Mouse (Mus musculus) CH12.LX (cell line): ENCODE data around the gene Khnyn. TPM values are rescaled to one million over a fixed set of nuclear protein-coding genes. Genes with fewer than 3 reads are reported as not detected.

Source experiments
- DNase-seq: peaks from one replicate; pipeline ENCODE4 v3.0.0-alpha.2; 2013; ENCODE audit errors: extremely low read depth
- H3K27ac ChIP-seq: 2 replicates; pipeline ENCODE4 v1.5.1; 2012; ENCODE audit warnings: low read depth, mild to moderate bottlenecking, control low read depth, moderate library complexity; ENCODE audit not compliant: insufficient read depth
- H3K27me3 ChIP-seq: replicated peaks from 2 replicates; pipeline ENCODE3; 2012; ENCODE audit warnings: inconsistent platforms
- H3K36me3 ChIP-seq, 2 experiments: replicated peaks in 1 of 2; 2 replicates each; pipeline versions ENCODE3 to v1.6.1; 2012; ENCODE audit warnings: inconsistent platforms in 1 of 2, low read length in 1 of 2, mild to moderate bottlenecking in 1 of 2, mixed read lengths in 1 of 2, moderate library complexity in 1 of 2; ENCODE audit not compliant: control insufficient read depth in 1 of 2, insufficient read depth in 1 of 2
- H3K4me1 ChIP-seq, 2 experiments: 2 replicates each; pipeline ENCODE4 v1.6.1; 2012; ENCODE audit warnings: inconsistent platforms in 1 of 2, moderate library complexity in 1 of 2; ENCODE audit not compliant: insufficient read depth in 2 of 2, control insufficient read depth in 1 of 2
- H3K4me2 ChIP-seq: 2 replicates; pipeline ENCODE4 v1.6.1; 2012; ENCODE audit warnings: low read depth, mild to moderate bottlenecking, control low read depth; ENCODE audit not compliant: poor library complexity, insufficient read depth, severe bottlenecking
- H3K4me3 ChIP-seq, 3 experiments: fragments of 150-350 bp in 1 of 3; sonication (generic) in 1 of 3; replicated peaks in 1 of 3; 2 replicates each; pipeline versions ENCODE3 to v1.5.1; 2011 to 2012; ENCODE audit warnings: low read depth in 2 of 3, low read length in 2 of 3, mild to moderate bottlenecking in 2 of 3, moderate library complexity in 2 of 3, control low read depth in 1 of 3, improper control_type of control experiment in 1 of 3, inconsistent platforms in 1 of 3, mixed read lengths in 1 of 3; ENCODE audit not compliant: poor library complexity in 1 of 3
- H3K79me2 ChIP-seq: replicated peaks from 2 replicates; pipeline ENCODE4 v1.6.1; 2012; ENCODE audit warnings: mild to moderate bottlenecking, moderate library complexity; ENCODE audit not compliant: control insufficient read depth, poor library complexity, insufficient read depth, severe bottlenecking; ENCODE audit errors: extremely low read depth
- H3K9ac ChIP-seq: 2 replicates; pipeline ENCODE4 v1.6.1; 2012; ENCODE audit warnings: low read depth, mild to moderate bottlenecking, control low read depth, moderate library complexity; ENCODE audit not compliant: insufficient read depth
- H3K9me3 ChIP-seq: replicated peaks from 2 replicates; pipeline ENCODE3; 2012; ENCODE audit warnings: low read length, inconsistent platforms, mixed read lengths
- BHLHE40 ChIP-seq: IDR thresholded peaks from 2 replicates; pipeline ENCODE4 v1.6.1; 2011; ENCODE audit warnings: mild to moderate bottlenecking, low read depth, low read length, improper control_type of control experiment
- CHD1 ChIP-seq: IDR thresholded peaks from 2 replicates; pipeline ENCODE4 v1.6.1; 2012; ENCODE audit warnings: low read depth, low read length, improper control_type of control experiment, inconsistent platforms
- CHD2 ChIP-seq: IDR thresholded peaks from 2 replicates; pipeline ENCODE4 v1.6.1; 2011; ENCODE audit warnings: low read length, improper control_type of control experiment
- CTCF ChIP-seq, 2 experiments: IDR thresholded peaks in 1 of 2; conservative IDR thresholded peaks in 1 of 2; 2 replicates each; pipeline ENCODE4 v1.5.1; 2011 to 2012; ENCODE audit warnings: low read depth in 2 of 2, low read length in 2 of 2, improper control_type of control experiment in 1 of 2, inconsistent platforms in 1 of 2, mild to moderate bottlenecking in 1 of 2, moderate library complexity in 1 of 2
- E2F4 ChIP-seq: IDR thresholded peaks from 2 replicates; pipeline ENCODE4 v1.6.1; 2011; ENCODE audit warnings: low read depth, low read length, improper control_type of control experiment; ENCODE audit not compliant: insufficient replicate concordance
- ELF1 ChIP-seq: IDR thresholded peaks from 2 replicates; pipeline ENCODE4 v1.6.1; 2014; ENCODE audit warnings: low read depth, mild to moderate bottlenecking, inconsistent platforms, low read length, improper control_type of control experiment
- EP300 ChIP-seq: IDR thresholded peaks from 2 replicates; pipeline ENCODE4 v1.6.1; 2011; ENCODE audit warnings: low read length, improper control_type of control experiment
- ETS1 ChIP-seq: conservative IDR thresholded peaks from 2 replicates; pipeline ENCODE4 v1.6.1; 2012; ENCODE audit warnings: low read depth, mild to moderate bottlenecking, inconsistent platforms, low read length, improper control_type of control experiment, moderate library complexity
- GABPA ChIP-seq: IDR thresholded peaks from 2 replicates; pipeline ENCODE4 v1.6.1; 2012; ENCODE audit warnings: low read depth, low read length, improper control_type of control experiment, inconsistent platforms; ENCODE audit not compliant: insufficient replicate concordance
- HCFC1 ChIP-seq: IDR thresholded peaks from 2 replicates; pipeline ENCODE4 v1.6.1; 2012; ENCODE audit warnings: low read depth, mild to moderate bottlenecking, inconsistent platforms, low read length, improper control_type of control experiment
- IRF4 ChIP-seq: IDR thresholded peaks from 2 replicates; pipeline ENCODE4 v1.6.1; 2014; ENCODE audit warnings: low read depth, mild to moderate bottlenecking, inconsistent platforms, low read length, improper control_type of control experiment
- JUN ChIP-seq: IDR thresholded peaks from 2 replicates; pipeline ENCODE4 v1.6.1; 2011; ENCODE audit warnings: low read depth, mild to moderate bottlenecking, low read length, improper control_type of control experiment, moderate library complexity; ENCODE audit not compliant: insufficient read depth
- JUND ChIP-seq: conservative IDR thresholded peaks from 2 replicates; pipeline ENCODE4 v1.6.1; 2011; ENCODE audit warnings: low read depth, low read length, improper control_type of control experiment
- KAT2A ChIP-seq: IDR thresholded peaks from 2 replicates; pipeline ENCODE4 v1.6.1; 2012; ENCODE audit warnings: low read length, improper control_type of control experiment, inconsistent platforms; ENCODE audit not compliant: insufficient replicate concordance
- MAFK ChIP-seq: IDR thresholded peaks from 2 replicates; pipeline ENCODE4 v1.6.1; 2011; ENCODE audit warnings: low read length, improper control_type of control experiment; ENCODE audit not compliant: insufficient replicate concordance
- MAX ChIP-seq: IDR thresholded peaks from 2 replicates; pipeline ENCODE4 v1.6.1; 2011; ENCODE audit warnings: low read length, improper control_type of control experiment
- MAZ ChIP-seq: IDR thresholded peaks from 2 replicates; pipeline ENCODE4 v1.6.1; 2012; ENCODE audit warnings: low read depth, mild to moderate bottlenecking, inconsistent platforms, low read length, improper control_type of control experiment, moderate library complexity
- MEF2A ChIP-seq: IDR thresholded peaks from 2 replicates; pipeline ENCODE4 v1.6.1; 2014; ENCODE audit warnings: low read depth, mild to moderate bottlenecking, inconsistent platforms, low read length, improper control_type of control experiment, borderline replicate concordance
- MXI1 ChIP-seq: IDR thresholded peaks from 2 replicates; pipeline ENCODE4 v1.6.1; 2011; ENCODE audit warnings: mild to moderate bottlenecking, low read depth, low read length, improper control_type of control experiment
- MYC ChIP-seq: IDR thresholded peaks from 2 replicates; pipeline ENCODE4 v1.6.1; 2011; ENCODE audit warnings: low read depth, mild to moderate bottlenecking, improper control_type of control experiment, low read length
- NELFE ChIP-seq: IDR thresholded peaks from 2 replicates; pipeline ENCODE4 v1.6.1; 2011; ENCODE audit warnings: low read depth, low read length, improper control_type of control experiment
- NRF1 ChIP-seq: IDR thresholded peaks from 2 replicates; pipeline ENCODE4 v1.6.1; 2014; ENCODE audit warnings: low read depth, mild to moderate bottlenecking, inconsistent platforms, low read length, improper control_type of control experiment, moderate library complexity
- PAX5 ChIP-seq: IDR thresholded peaks from 2 replicates; pipeline ENCODE4 v1.6.1; 2012; ENCODE audit warnings: low read length, inconsistent platforms, mixed read lengths
- POLR2A ChIP-seq: IDR thresholded peaks from 2 replicates; pipeline ENCODE4 v1.6.1; 2011; ENCODE audit warnings: low read depth, mild to moderate bottlenecking, improper control_type of control experiment, low read length
- POLR2AphosphoS2 ChIP-seq: IDR thresholded peaks from 2 replicates; pipeline ENCODE4 v1.6.1; 2011; ENCODE audit warnings: low read depth, low read length, improper control_type of control experiment
- RAD21 ChIP-seq: IDR thresholded peaks from 2 replicates; pipeline ENCODE4 v1.6.1; 2011; ENCODE audit warnings: low read depth, mild to moderate bottlenecking, low read length, improper control_type of control experiment, moderate library complexity
- RCOR1 ChIP-seq: conservative IDR thresholded peaks from 2 replicates; pipeline ENCODE4 v1.6.1; 2012; ENCODE audit warnings: low read depth, mild to moderate bottlenecking, inconsistent platforms, low read length, improper control_type of control experiment
- SIN3A ChIP-seq: IDR thresholded peaks from 2 replicates; pipeline ENCODE4 v1.6.1; 2012; ENCODE audit warnings: low read length, improper control_type of control experiment, inconsistent platforms
- SMC3 ChIP-seq: IDR thresholded peaks from 2 replicates; pipeline ENCODE4 v1.6.1; 2011; ENCODE audit warnings: low read depth, low read length, improper control_type of control experiment
- TBP ChIP-seq: conservative IDR thresholded peaks from 2 replicates; pipeline ENCODE4 v1.6.1; 2011; ENCODE audit warnings: low read depth, low read length, improper control_type of control experiment
- TCF12 ChIP-seq: IDR thresholded peaks from 2 replicates; pipeline ENCODE4 v1.6.1; 2014; ENCODE audit warnings: low read depth, mild to moderate bottlenecking, inconsistent platforms, low read length, improper control_type of control experiment
- UBTF ChIP-seq: IDR thresholded peaks from 2 replicates; pipeline ENCODE4 v1.6.1; 2012; ENCODE audit warnings: low read depth, mild to moderate bottlenecking, inconsistent platforms, low read length, improper control_type of control experiment, moderate library complexity
- USF1 ChIP-seq: IDR thresholded peaks from 2 replicates; pipeline ENCODE4 v1.6.1; 2014; ENCODE audit warnings: low read depth, mild to moderate bottlenecking, inconsistent platforms, low read length, improper control_type of control experiment
- USF2 ChIP-seq: conservative IDR thresholded peaks from 2 replicates; pipeline ENCODE4 v1.6.1; 2011; ENCODE audit warnings: low read depth, low read length, improper control_type of control experiment
- ZC3H11A ChIP-seq: IDR thresholded peaks from 2 replicates; pipeline ENCODE4 v1.6.1; 2012; ENCODE audit warnings: low read depth, mild to moderate bottlenecking, inconsistent platforms, low read length, improper control_type of control experiment
- ZKSCAN1 ChIP-seq: IDR thresholded peaks from 2 replicates; pipeline ENCODE4 v1.6.1; 2012; ENCODE audit warnings: low read depth, inconsistent platforms, low read length, improper control_type of control experiment, borderline replicate concordance
- ZMIZ1 ChIP-seq: IDR thresholded peaks from 2 replicates; pipeline ENCODE4 v1.6.1; 2012; ENCODE audit warnings: low read depth, mild to moderate bottlenecking, inconsistent platforms, low read length, improper control_type of control experiment
- ZNF384 ChIP-seq: IDR thresholded peaks from 2 replicates; pipeline ENCODE4 v1.6.1; 2012; ENCODE audit warnings: low read depth, low read length, improper control_type of control experiment, inconsistent platforms
- dilution Hi-C: fragments of 300-500 bp; cut with MboI; formaldehyde crosslinking; loops from 2 replicates; pipeline ENCODE4 v1.14.3; 2020; ENCODE audit warnings: low sequenced_read_pairs; ENCODE audit not compliant: extremely low pct_unique_long_range_greater_than_20kb, extremely low pct_ligation_motif_present
- in situ Hi-C: fragments of 300-500 bp; cut with MboI; formaldehyde crosslinking; loops from 3 replicates; pipeline ENCODE4 v1.14.3; 2019; ENCODE audit warnings: low sequenced_read_pairs, low pct_ligation_motif_present, low pct_unique_long_range_greater_than_20kb, mixed read lengths
- polyA plus RNA-seq: library from polyadenylated mRNA; unstranded; fragments of >175 nt; gene quantifications from 2 replicates; pipeline ENCODE4 v1.2.1, GENCODE M21; 2012; ENCODE audit warnings: low read depth; ENCODE audit not compliant: insufficient read length
- total RNA-seq, 2 experiments: library from RNA; depleted of rRNA; stranded (reverse); fragments of 300-350 nt in 1 of 2; fragments of >200 nt in 1 of 2; gene quantifications; 2 replicates each; pipeline ENCODE4 v1.2.3; 2012 to 2014

Gene Khnyn
- 32.8 and 50.6 TPM in 2 replicates for total RNA-seq (2012; rRNA removed)
- 31.1 and 35.8 TPM in 2 replicates for total RNA-seq (2014; rRNA removed)
- polyA plus RNA-seq = 29.8 and 31.8 TPM in 2 replicates

GRCm38 (mm10) chr14:55884713-55885113, at the start of gene Khnyn:
TSS of gene Khnyn (plus strand) at chr14:55884947.
- Histone ChIP-seq H3K27me3 (no peaks in the 10 kb centered on the region), H3K9ac (peak within 1 kb of the TSS; percentile 72), H3K36me3 (peaks cover 29 to 33% of the 10 kb centered on the region in 2 experiments), H3K79me2 (peaks cover 17% of the 10 kb centered on the region), H3K4me1 (peaks cover 43 to 78% of the 10 kb centered on the region in 2 experiments), H3K9me3 (no peaks in the 10 kb centered on the region), H3K4me2 (peak within 1 kb of the TSS; percentile 67), H3K27ac (peak within 1 kb of the TSS; percentile 96), H3K4me3 (peak within 1 kb of the TSS; percentile 70 to 74 (median 73))
- DNase-seq = peak; percentile 93
- TF ChIP-seq MXI1 (peak; percentile 66; the same call in 1 of the 2 replicates), PAX5 (no peak), EP300 (no peak), TBP (0 out of 2 replicates have a peak, but pooled peaks have one; percentile 17), JUN (no peak), GABPA (no peak), NRF1 (no peak; the same call in 1 of the 2 replicates), RAD21 (no peak), MAFK (no peak), ETS1 (no peak; the same call in 1 of the 2 replicates), ZKSCAN1 (no peak), MYC (no peak; the same call in 1 of the 2 replicates), CHD2 (peak; percentile 71), NELFE (peak; percentile 70), E2F4 (no peak), ZMIZ1 (no peak; the same call in 1 of the 2 replicates), ELF1 (peak; percentile 50), RCOR1 (no peak), JUND (no peak), UBTF (peak; percentile 80), KAT2A (no peak), HCFC1 (peak; percentile 30; the same call in 1 of the 2 replicates), MAZ (peak; percentile 53), USF1 (no peak), IRF4 (peak; percentile 50; the same call in 1 of the 2 replicates), BHLHE40 (peak; percentile 79), SMC3 (no peak), TCF12 (peak; percentile 41; the same call in 1 of the 2 replicates), POLR2A (peak; percentile 67), MEF2A (peak; percentile 79), CTCF (conservative IDR thresholded peaks at IDR 0.05 in 1 of 2, IDR thresholded peaks at IDR 0.05 in 1 of 2; ENCODE audit: low read depth in 2 of 2, low read length in 2 of 2) (no peak), ZC3H11A (no peak), SIN3A (no peak), USF2 (no peak), MAX (peak; percentile 55; the same call in 1 of the 2 replicates), POLR2AphosphoS2 (0 out of 2 replicates have a peak, but pooled peaks have one; percentile 40), CHD1 (no peak), ZNF384 (no peak)
- dilution Hi-C loops = no loop called here
- in situ Hi-C loops = no loop called here
